Mouse (Mus musculus) neural tube, embryonic 13.5 days (tissue): ENCODE measurements at regions not wholly inside any gene's neighbourhood (a gene's known extent, or its start where the extent isn't known, plus 50 kb on each side); places are given as distances from the start of the nearest gene placed in this dataset.

Experiments used
- ATAC-seq: fragments of 200-750 bp; cut with Nextera tagmentation; 2 replicates; pipeline ENCODE4 v1.8.0; 2017; ENCODE audit warnings: low read depth, mild to moderate bottlenecking, moderate TSS enrichment, moderate library complexity
- H3K27ac ChIP-seq: fragments of 300-500 bp; sonication (generic); replicated peaks from 2 replicates; pipeline ENCODE4 v1.5.1; 2015; ENCODE audit warnings: moderate library complexity, mild to moderate bottlenecking, inconsistent platforms
- H3K27me3 ChIP-seq: fragments of 300-500 bp; sonication (generic); 2 replicates; pipeline ENCODE4 v1.6.1; 2015; ENCODE audit warnings: mild to moderate bottlenecking, inconsistent platforms
- H3K36me3 ChIP-seq: fragments of 300-500 bp; sonication (generic); 2 replicates; pipeline ENCODE4 v1.6.1; 2015; ENCODE audit warnings: mild to moderate bottlenecking, inconsistent platforms
- H3K4me1 ChIP-seq: fragments of 300-500 bp; sonication (generic); replicated peaks from 2 replicates; pipeline ENCODE4 v1.6.1; 2015; ENCODE audit warnings: inconsistent platforms
- H3K4me2 ChIP-seq: fragments of 300-500 bp; sonication (generic); 2 replicates; pipeline ENCODE4 v1.6.1; 2015; ENCODE audit warnings: inconsistent platforms, mild to moderate bottlenecking, moderate library complexity
- H3K4me3 ChIP-seq: fragments of 300-500 bp; sonication (generic); 2 replicates; pipeline ENCODE4 v1.5.1; 2015; ENCODE audit warnings: mild to moderate bottlenecking, inconsistent platforms
- H3K9ac ChIP-seq: fragments of 300-500 bp; sonication (generic); 2 replicates; pipeline ENCODE4 v1.6.1; 2015; ENCODE audit warnings: moderate library complexity, mild to moderate bottlenecking, inconsistent platforms
- H3K9me3 ChIP-seq: fragments of 300-500 bp; sonication (generic); 2 replicates; pipeline ENCODE4 v1.6.1; 2016; ENCODE audit warnings: inconsistent platforms
- WGBS: fragments of 180-500 bp; shearing (Covaris S2); methylation state at CpG from one replicate; pipeline ENCODE4 v1.1.7; 2015; 5-methylcytosine and 5-hydroxymethylcytosine counted together

DNA sequence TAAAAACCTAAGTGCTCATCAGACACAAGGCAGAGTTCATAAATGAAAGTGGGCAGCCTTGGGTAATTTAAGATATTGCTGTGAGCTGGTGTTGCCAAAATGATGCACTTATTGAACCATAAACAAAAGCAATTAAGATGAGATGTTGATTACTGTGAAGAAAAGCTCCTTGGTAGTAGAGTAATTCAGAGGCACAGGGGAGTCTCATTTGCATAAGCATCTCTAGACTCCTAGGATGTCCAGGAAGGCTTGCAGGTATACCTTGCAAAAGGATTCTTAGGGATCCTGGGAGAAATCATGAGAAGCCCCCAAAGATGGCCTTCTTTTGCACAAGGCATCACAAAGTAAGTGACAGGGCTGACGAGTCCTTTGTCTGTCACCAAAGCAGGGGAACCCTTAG, 640.5 kb upstream of the Cdh11 start:
- Histone ChIP-seq H3K27ac (peak overlapping the region; percentile 33; the same call in 1 of the 2 replicates), H3K36me3 (no peaks in the 10 kb centered on the region), H3K9me3 (no peaks in the 10 kb centered on the region), H3K9ac (no peak overlapping the region), H3K4me3 (no peak overlapping the region), H3K4me2 (no peak overlapping the region), H3K27me3 (no peaks in the 10 kb centered on the region), H3K4me1 (no peaks in the 10 kb centered on the region; the same call in 1 of the 2 replicates)
- ATAC-seq: peak; percentile 61; the same call in 1 of the 2 replicates
- 63% methylated on average over 1 of the region's 1 CpGs for WGBS

DNA sequence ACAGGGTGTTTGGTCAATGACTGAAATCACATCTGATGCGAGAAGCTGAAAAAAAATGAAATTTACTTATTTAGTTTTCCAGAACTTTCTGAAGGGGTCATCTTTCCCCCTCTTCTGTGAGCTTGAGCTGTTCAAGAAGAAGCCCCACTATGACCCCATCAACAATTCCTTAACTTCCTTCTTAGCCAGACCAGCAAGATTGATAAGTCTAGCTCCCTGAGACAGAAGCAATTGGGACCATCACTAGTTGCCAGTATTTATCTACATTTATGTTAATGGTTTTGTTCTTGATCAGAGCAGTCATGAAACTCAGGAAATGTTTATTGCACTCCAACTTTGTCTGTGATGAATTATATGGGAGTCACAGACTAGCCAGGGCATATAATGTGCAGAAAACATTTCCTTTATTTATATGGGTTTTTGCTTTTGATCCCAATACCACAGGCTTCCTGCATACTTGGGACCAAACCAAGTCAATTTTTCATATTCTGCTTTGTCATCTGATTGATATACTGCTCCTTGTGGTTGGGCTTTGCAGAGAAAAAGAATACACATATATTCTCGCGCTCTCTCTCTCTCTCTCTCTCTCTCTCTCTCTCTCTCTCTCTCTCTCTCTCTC, 645.5 kb upstream of the Cdh11 start:
- Histone ChIP-seq H3K9ac (no peak overlapping the region), H3K27ac (no peak overlapping the region), H3K4me1 (no peaks in the 10 kb centered on the region; the same call in 1 of the 2 replicates), H3K36me3 (no peaks in the 10 kb centered on the region), H3K9me3 (no peaks in the 10 kb centered on the region), H3K4me2 (no peak overlapping the region), H3K4me3 (no peak overlapping the region), H3K27me3 (no peaks in the 10 kb centered on the region)
- 98% methylated on average over 3 of the region's 3 CpGs for WGBS
- ATAC-seq: no peak

DNA sequence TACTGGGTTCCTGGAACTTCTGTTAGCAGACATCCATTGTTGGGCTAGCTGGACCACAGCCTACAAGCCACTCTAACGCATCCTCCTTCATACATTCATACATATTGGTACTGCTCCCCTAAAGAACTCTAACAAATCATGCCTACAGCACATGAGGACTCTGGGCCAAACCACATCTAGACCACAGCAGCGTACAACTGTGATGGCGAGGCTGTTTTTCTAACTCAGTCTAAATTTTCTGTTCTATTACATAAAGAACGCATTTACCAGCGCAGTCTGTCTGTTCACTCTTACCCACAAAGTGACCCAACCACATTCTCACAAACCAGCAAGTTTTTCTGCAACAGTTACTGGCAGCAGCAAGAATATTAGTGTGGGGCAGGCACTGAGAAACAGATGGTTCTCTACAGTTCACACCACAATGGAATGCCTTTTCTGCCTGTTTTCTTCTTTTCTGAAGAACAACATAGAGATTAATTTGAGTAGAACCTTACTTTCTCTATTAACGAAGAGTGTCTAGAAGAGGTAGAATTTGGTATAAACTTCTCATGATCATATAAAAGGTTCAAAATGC, 648.2 kb upstream of the Cdh11 start:
- Histone ChIP-seq H3K9me3 (no peaks in the 10 kb centered on the region), H3K36me3 (no peaks in the 10 kb centered on the region)
- no peak for ATAC-seq

DNA sequence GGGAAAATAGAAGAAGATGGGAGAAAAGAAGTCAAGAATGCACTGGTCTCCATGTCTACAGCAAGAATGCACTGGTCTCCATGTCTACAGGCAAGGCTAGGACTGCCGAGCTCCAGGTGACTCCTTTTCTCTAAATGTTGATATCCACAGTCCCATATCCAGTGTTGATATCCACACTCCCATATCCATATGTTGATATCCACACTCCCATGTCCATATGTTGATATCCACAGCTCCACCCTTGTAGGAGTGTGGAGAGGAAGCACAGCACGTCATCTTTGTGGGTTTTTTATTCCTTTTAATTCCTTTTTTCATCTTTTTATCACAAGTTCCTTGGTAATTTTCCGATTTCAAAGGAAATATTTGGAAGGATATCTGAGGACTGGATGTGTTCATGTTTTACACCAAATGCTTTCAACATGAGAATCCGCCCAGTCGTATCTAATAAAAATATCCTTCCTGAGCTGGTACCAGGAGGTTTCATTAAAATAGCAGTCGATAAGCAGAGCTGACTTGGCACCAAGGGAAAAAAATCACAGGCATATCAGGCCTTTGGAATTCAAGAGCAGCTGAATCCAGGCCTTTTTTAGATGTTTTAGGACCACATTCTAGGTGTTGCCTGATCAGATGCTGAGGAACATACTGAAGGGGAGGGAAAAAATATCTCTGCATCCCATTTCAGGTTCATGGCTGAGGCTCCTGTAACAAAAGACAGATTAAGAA, 653.7 kb upstream of the Cdh11 start:
- Histone ChIP-seq H3K27ac (no peak overlapping the region), H3K9ac (no peak overlapping the region), H3K9me3 (no peaks in the 10 kb centered on the region), H3K4me1 (peaks cover 9% of the 10 kb centered on the region), H3K4me3 (no peak overlapping the region), H3K36me3 (no peaks in the 10 kb centered on the region), H3K4me2 (no peak overlapping the region), H3K27me3 (no peaks in the 10 kb centered on the region)
- 90% methylated on average over 6 of the region's 6 CpGs for WGBS
- ATAC-seq: no peak

More for the DNA sequence above, 648.2 kb upstream of the Cdh11 start:
- Histone ChIP-seq H3K9ac (no peak overlapping the region), H3K4me2 (no peak overlapping the region), H3K4me1 (no peaks in the 10 kb centered on the region; the same call in 1 of the 2 replicates), H3K4me3 (no peak overlapping the region), H3K27me3 (no peaks in the 10 kb centered on the region), H3K27ac (no peak overlapping the region)
- WGBS: 95% methylated on average over 6 of the region's 6 CpGs

DNA sequence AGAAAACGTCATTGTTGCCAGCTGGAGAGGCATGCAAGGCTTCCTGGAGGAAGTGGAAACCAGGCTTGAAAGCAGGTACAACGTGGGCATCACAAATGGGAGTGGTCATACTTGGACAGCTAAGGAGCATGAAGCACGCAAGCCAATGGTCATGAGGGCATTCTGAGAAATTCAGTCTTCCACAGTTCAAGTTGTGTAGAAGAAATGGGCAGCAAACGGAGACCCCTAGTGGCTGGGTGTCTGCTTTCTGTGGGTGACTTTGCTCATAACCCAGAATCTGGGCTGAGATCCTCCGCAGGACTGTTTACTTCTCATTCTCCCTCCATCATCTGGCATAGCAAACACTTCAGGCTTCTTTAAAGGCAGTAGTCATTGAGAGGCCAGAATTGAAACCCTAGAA, 655.7 kb upstream of the Cdh11 start:
- ATAC-seq: no peak
- Histone ChIP-seq H3K27me3 (no peaks in the 10 kb centered on the region), H3K9ac (no peak overlapping the region), H3K4me3 (no peak overlapping the region), H3K4me2 (no peak overlapping the region), H3K27ac (no peak overlapping the region), H3K4me1 (peaks cover 9% of the 10 kb centered on the region), H3K36me3 (no peaks in the 10 kb centered on the region), H3K9me3 (no peaks in the 10 kb centered on the region)
- WGBS: 75% methylated on average over 5 of the region's 5 CpGs

DNA sequence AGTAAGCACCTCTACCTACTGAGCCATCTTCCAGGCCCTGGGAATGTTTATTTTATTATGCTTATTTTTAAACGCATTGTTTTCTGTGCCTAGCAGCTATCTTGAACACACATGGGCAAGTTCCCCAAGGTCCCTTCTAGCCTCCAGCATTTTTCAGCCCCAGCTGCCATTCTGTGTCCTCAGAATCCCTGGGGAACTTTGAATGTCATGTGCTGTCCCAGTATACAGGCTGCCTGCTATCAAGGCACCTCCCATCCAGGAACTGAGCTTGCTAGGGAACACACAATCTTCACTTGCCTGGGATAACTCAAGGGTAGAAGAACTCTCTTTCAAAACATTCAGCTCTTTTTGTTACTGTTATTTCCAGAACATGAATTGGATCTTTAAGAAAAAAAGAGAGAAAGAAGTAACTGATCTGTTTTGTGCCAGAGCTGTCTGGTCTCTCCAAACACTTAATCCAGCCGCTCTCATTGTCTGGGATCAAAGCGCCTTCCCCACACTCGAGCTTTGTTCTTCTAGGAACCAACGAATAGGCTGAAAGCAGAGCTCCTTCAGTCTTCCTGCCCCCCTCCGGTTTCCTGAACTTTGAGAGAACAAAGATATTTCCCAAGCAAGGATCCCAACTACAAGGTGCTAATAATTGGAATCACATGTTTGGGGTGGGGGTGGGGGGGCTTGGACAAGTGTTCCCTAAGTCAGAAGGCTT, 657.1 kb upstream of the Cdh11 start:
- Histone ChIP-seq H3K4me1 (peaks cover 9% of the 10 kb centered on the region), H3K4me3 (no peak overlapping the region), H3K9ac (no peak overlapping the region), H3K27me3 (no peaks in the 10 kb centered on the region), H3K27ac (no peak overlapping the region; the same call in 1 of the 2 replicates), H3K9me3 (no peaks in the 10 kb centered on the region), H3K4me2 (no peak overlapping the region), H3K36me3 (no peaks in the 10 kb centered on the region)
- WGBS: 8% methylated on average over 6 of the region's 6 CpGs
- peak; percentile 61; the same call in 1 of the 2 replicates for ATAC-seq

DNA sequence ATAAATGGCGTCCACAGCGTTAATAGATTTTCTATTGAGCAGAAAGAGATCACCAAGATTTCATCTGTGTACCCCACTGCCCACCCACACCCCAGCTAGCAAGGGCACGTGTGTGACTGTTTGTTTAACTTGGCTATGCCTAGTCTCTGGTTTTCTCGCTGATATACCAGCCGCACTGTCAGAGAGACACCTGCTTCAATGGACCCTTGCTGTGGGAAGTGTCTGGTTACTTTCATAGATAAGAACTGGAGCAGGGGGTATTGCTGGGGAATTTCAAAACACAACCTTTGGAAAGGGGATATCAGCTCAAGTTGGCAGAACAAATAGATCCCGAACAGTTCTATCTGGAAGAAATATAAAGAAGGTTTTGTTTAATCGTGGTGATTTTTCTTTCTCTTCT, 656.8 kb upstream of the Cdh5 start:
- H3K4me3 ChIP-seq: no peak overlapping the region
- H3K36me3 ChIP-seq: no peaks in the 10 kb centered on the region
- H3K9me3 ChIP-seq: no peaks in the 10 kb centered on the region
- H3K4me2 ChIP-seq: no peak overlapping the region
- H3K27me3 ChIP-seq: no peaks in the 10 kb centered on the region
- H3K9ac ChIP-seq: no peak overlapping the region
- peaks cover 9% of the 10 kb centered on the region for H3K4me1 ChIP-seq
- H3K27ac ChIP-seq: no peak overlapping the region
- WGBS: 69% methylated on average over 7 of the region's 7 CpGs
- no peak for ATAC-seq

DNA sequence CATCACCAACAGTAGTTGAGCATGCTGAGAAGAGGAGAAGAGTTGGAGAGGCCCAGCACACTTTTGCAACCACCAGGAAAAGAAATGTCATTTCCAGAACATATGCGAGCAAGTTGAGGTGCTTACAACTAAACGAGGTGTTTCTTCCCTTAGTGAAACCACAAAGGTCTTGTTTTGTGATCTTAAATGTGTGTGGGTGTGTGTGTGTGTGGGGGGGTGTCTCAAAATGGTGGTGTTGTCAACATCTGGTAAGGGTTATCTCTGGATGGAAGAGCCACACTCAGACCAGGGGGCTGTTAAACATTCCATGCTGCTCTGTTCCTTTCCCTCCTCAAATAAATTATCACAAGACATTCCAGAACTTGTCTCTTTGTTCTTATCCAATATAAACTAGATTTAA, 656.0 kb upstream of the Cdh5 start:
- Histone ChIP-seq H3K4me3 (no peak overlapping the region), H3K9me3 (no peaks in the 10 kb centered on the region), H3K4me2 (no peak overlapping the region), H3K27me3 (no peaks in the 10 kb centered on the region), H3K27ac (no peak overlapping the region), H3K36me3 (no peaks in the 10 kb centered on the region), H3K9ac (no peak overlapping the region), H3K4me1 (peaks cover 9% of the 10 kb centered on the region)
- 96% methylated on average over 2 of the region's 2 CpGs for WGBS
- no peak for ATAC-seq

DNA sequence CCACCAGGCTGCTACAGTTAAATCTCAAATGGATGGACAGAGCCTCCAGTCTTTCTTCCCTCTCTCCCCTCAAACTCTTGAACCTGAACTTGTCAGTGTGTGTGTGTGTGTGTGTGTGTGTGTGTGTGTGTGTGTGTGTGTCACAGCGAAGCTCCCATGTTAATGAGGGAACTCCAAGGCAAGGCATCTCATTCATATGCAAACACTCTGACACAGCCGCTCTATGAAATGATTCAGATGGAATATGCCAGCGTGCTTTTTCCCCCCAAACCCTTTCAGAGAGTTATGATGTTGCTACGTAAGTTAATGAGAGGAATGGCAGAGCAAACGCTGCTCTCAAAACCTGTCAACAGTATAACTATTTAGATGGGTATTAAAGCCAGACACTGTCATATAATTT, 653.5 kb upstream of the Cdh5 start:
- Histone ChIP-seq H3K9ac (no peak overlapping the region), H3K9me3 (no peaks in the 10 kb centered on the region), H3K4me2 (no peak overlapping the region), H3K27me3 (no peaks in the 10 kb centered on the region), H3K4me1 (0 out of 2 replicates have a peak, but pooled peaks cover under 1% of the 10 kb centered on the region), H3K27ac (no peak overlapping the region), H3K36me3 (no peaks in the 10 kb centered on the region), H3K4me3 (no peak overlapping the region)
- ATAC-seq: no peak
- WGBS: 67% methylated on average over 5 of the region's 5 CpGs

DNA sequence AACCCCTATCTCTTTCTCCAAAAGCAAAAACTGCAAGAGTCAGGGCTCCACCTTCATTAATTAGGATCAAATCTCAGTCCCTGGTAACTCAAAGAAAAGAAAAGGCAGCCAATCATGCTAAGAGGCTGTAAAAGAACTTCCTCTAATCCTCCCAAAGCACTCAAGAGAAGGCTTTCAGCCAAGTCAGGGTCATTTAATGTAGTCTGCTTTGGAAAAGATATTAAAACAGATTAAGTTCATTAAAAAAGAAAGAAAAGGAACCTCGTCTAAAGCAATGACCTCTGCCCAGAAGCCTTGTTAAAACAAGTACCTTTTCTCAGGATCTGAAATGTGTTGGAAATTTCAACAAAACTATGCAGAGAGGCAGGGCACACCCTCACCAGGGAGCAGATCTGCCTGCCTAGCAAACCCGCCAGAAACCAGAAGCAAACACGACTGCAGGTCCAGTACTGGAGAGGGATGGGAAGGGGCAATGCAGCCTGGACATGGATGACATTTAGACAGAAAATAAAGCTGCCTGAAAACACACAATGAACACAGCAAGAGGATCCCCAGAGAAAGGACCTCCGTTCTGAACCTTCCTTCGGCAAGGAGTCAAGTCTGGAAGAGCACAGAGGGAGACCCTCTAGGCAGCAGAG, 649.9 kb upstream of the Cdh5 start:
- no peak for ATAC-seq
- Histone ChIP-seq H3K9me3 (no peaks in the 10 kb centered on the region), H3K27me3 (no peaks in the 10 kb centered on the region), H3K4me2 (no peak overlapping the region), H3K27ac (no peak overlapping the region), H3K4me3 (no peak overlapping the region), H3K4me1 (no peaks in the 10 kb centered on the region), H3K36me3 (no peaks in the 10 kb centered on the region), H3K9ac (no peak overlapping the region)
- WGBS: 71% methylated on average over 5 of the region's 5 CpGs

DNA sequence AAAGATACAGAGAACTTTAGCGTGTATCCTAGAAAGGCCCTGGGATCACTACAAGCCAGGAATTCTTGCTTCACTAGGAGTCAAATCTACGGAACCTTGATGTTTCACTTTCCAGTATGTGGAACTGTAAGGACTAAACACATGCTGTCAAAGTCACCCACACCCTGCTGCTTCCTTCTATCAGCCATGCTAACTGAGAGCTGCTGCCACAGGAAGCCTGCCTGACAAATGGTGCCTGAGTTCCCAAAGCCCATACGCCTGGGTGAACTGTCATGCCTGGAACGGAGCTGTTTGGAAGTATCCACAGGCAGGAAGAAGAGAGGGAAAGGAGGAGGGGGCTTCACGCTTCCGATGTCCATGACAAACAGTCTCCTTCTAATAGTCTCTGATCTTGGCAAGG, 644.2 kb upstream of the Cdh5 start:
- WGBS: 75% methylated on average over 6 of the region's 6 CpGs
- no peaks in the 10 kb centered on the region for H3K36me3 ChIP-seq
- H3K4me1 ChIP-seq: no peaks in the 10 kb centered on the region
- no peaks in the 10 kb centered on the region for H3K27me3 ChIP-seq
- no peak for ATAC-seq
- no peak overlapping the region for H3K4me3 ChIP-seq
- no peak overlapping the region for H3K9ac ChIP-seq
- no peak overlapping the region for H3K27ac ChIP-seq
- peaks cover 4% of the 10 kb centered on the region; the same call in 1 of the 2 replicates for H3K9me3 ChIP-seq
- H3K4me2 ChIP-seq: no peak overlapping the region

DNA sequence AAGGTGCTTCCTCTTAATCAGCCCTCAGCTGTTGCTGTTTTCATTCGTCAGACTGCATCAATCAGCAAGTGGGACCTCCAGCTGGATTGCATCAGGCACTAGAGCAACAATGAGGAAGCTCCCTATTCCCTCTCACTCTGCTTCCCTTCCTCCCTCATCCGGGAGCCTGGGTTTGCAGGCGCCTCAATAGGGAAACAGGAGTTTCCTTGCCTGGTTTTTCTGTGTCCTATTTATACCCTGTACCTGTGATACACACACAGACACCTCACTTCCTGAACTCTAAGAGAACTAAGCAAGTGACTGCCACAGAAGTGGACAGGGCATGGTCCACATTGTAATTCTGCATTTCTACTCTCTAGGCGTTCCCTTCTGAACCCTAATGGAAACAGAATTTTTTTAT, 637.9 kb upstream of the Cdh5 start:
- Histone ChIP-seq H3K27me3 (no peaks in the 10 kb centered on the region), H3K4me3 (no peak overlapping the region), H3K36me3 (no peaks in the 10 kb centered on the region), H3K9me3 (peaks cover 4% of the 10 kb centered on the region; the same call in 1 of the 2 replicates), H3K27ac (no peak overlapping the region), H3K4me1 (peaks cover 13% of the 10 kb centered on the region), H3K4me2 (no peak overlapping the region), H3K9ac (no peak overlapping the region)
- ATAC-seq: no peak
- WGBS: 67% methylated on average over 4 of the region's 4 CpGs
